Mouse (Mus musculus): ENCODE data around the gene Cc2d1a.

DNA sequence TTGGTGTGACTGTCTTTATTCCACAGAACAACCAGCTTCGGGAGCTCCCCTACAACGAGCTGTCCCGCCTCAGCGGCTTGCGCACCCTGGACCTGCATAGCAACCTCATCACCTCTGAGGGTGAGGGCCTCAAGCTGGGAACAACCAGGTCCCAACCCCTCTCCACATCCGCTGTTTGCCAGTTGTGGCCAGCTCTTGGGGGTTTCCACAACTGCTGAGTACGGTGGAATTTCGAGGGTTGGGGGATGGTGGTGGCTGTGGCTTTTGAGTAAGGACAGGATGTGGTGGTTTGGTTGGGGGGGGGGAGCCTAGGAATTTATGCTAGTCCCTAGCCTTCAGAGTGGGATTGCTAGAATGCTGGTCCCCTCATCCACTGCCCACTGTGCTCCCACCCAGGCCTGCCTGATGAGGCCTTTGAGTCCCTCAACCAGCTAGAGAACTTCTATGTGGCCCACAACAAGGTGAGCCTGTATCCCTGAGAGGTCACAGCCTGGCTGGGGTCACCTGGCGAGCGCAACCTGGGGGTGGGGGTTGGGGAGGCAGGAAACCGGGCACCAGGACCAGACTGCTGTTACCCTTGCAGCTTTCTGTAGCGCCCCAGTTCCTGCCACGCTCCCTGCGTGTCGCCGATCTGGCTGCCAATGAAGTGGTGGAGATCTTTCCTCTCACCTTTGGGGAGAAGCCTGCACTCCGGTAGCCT lies 20.4 kb downstream of the Cc2d1a start:
- TF ChIP-seq POLR2A (IDR thresholded peaks at IDR 0.05; ENCODE audit: insufficient read depth, low read length) (no peak), CTCF (IDR thresholded peaks at IDR 0.05; ENCODE audit: low read depth, low read length) (no peak), EP300 (IDR thresholded peaks at IDR 0.05; ENCODE audit: insufficient read depth, low read depth, low read length) (no peak)

Data from ES-Bruce4 (cell line).